Mouse (Mus musculus) ES-Bruce4 (cell line): ENCODE results near the gene Skida1. TPM values are rescaled to one million over a fixed set of nuclear protein-coding genes. Genes with fewer than 3 reads are reported as not detected.
"Not testable (repeated sequence)": the region's sequence is repeated elsewhere in the genome, so short reads cannot be mapped to it uniquely, and the experiment has no call there.

Experiments
- H3K27ac ChIP-seq: 2 replicates; pipeline ENCODE4 v1.5.1; 2012; ENCODE audit warnings: low read length, inconsistent platforms; ENCODE audit not compliant: insufficient read depth
- H3K27me3 ChIP-seq: 2 replicates; pipeline ENCODE4 v1.6.1; 2012; ENCODE audit warnings: mild to moderate bottlenecking, low read length, inconsistent platforms; ENCODE audit not compliant: control insufficient read depth, poor library complexity, insufficient read depth, severe bottlenecking
- H3K36me3 ChIP-seq: 2 replicates; pipeline ENCODE4 v1.6.1; 2012; ENCODE audit warnings: inconsistent platforms, mild to moderate bottlenecking, low read length, moderate library complexity; ENCODE audit not compliant: control insufficient read depth, poor library complexity, insufficient read depth, severe bottlenecking
- H3K4me1 ChIP-seq: one replicate; pipeline ENCODE4 v1.8.1; 2011; ENCODE audit warnings: low read length; ENCODE audit not compliant: control insufficient read depth, insufficient read depth
- H3K4me3 ChIP-seq: 2 replicates; pipeline ENCODE4 v1.5.1; 2011; ENCODE audit warnings: low read depth, mild to moderate bottlenecking, low read length
- H3K9ac ChIP-seq: 2 replicates; pipeline ENCODE4 v1.6.1; 2012; ENCODE audit warnings: low read depth, mild to moderate bottlenecking, inconsistent platforms; ENCODE audit not compliant: poor library complexity, severe bottlenecking
- H3K9me3 ChIP-seq: replicated peaks from 2 replicates; pipeline ENCODE4 v1.6.1; 2012; ENCODE audit warnings: mild to moderate bottlenecking, low read length, inconsistent platforms; ENCODE audit not compliant: control insufficient read depth, poor library complexity, insufficient read depth, severe bottlenecking
- CTCF ChIP-seq: IDR thresholded peaks from one replicate; pipeline ENCODE4 v1.8.1; 2011; ENCODE audit warnings: low read depth, low read length
- EP300 ChIP-seq: IDR thresholded peaks from 2 replicates; pipeline ENCODE4 v1.6.1; 2011; ENCODE audit warnings: low read depth, low read length; ENCODE audit not compliant: insufficient read depth
- POLR2A ChIP-seq: IDR thresholded peaks from one replicate; pipeline ENCODE4 v1.8.1; 2011; ENCODE audit warnings: low read length; ENCODE audit not compliant: insufficient read depth
- polyA plus RNA-seq: library from polyadenylated mRNA; stranded (reverse); fragments of >200 nt; gene quantifications from 2 replicates; pipeline ENCODE4 v1.2.4, GENCODE M21; 2011; ENCODE audit warnings: low read depth; ENCODE audit not compliant: missing spikeins, insufficient read depth, insufficient read length

The Skida1 gene
- polyA plus RNA-seq: 0.15 and 0.79 TPM in 2 replicates

- no peak within 1 kb of the TSS for H3K27ac ChIP-seq
These were observed at the start of gene Skida1 for GRCm38 (mm10) chr2:18048453-18049075. Skida1 (minus strand) TSS chr2:18049051.

GRCm38 (mm10) chr2:18095804-18096203 lies 47.0 kb upstream of the Skida1 start:
- Histone ChIP-seq H3K27ac (no peak overlapping the region), H3K36me3 (peaks cover 5% of the 10 kb centered on the region; the same call in 1 of the 2 replicates), H3K9ac (no peak overlapping the region), H3K4me1 (peaks cover 1% of the 10 kb centered on the region), H3K27me3 (no peaks in the 10 kb centered on the region), H3K4me3 (no peak overlapping the region), H3K9me3 (no peaks in the 10 kb centered on the region)
- no peak for TF ChIP-seq POLR2A
- TF ChIP-seq EP300: no peak
- no peak for TF ChIP-seq CTCF

More at GRCm38 (mm10) chr2:18048453-18049075, at the start of gene Skida1:
- H3K4me1 ChIP-seq: no peaks in the 10 kb centered on the region
- no peaks in the 10 kb centered on the region for H3K36me3 ChIP-seq
- H3K27me3 ChIP-seq: peaks cover 23% of the 10 kb centered on the region
- peak within 1 kb of the TSS; percentile 81 for H3K4me3 ChIP-seq
- no peaks in the 10 kb centered on the region for H3K9me3 ChIP-seq
- H3K9ac ChIP-seq: peak within 1 kb of the TSS; percentile 71
- no peak for TF ChIP-seq EP300
- no peak for TF ChIP-seq CTCF
- TF ChIP-seq POLR2A: no peak

- Histone ChIP-seq H3K4me1 (peaks cover 1% of the 10 kb centered on the region), H3K27ac (no peak overlapping the region), H3K4me3 (no peak overlapping the region), H3K36me3 (peaks cover 13% of the 10 kb centered on the region), H3K9me3 (no peaks in the 10 kb centered on the region), H3K9ac (no peak overlapping the region), H3K27me3 (no peaks in the 10 kb centered on the region)
- no peak for TF ChIP-seq EP300
These were observed 45.5 kb upstream of the Skida1 start for GRCm38 (mm10) chr2:18094319-18094718.

GRCm38 (mm10) chr2:18093858-18094257 lies 45.0 kb upstream of the Skida1 start:
- H3K4me1 ChIP-seq: peaks cover 1% of the 10 kb centered on the region
- no peak overlapping the region for H3K4me3 ChIP-seq
- H3K27me3 ChIP-seq: no peaks in the 10 kb centered on the region
- H3K9ac ChIP-seq: no peak overlapping the region
- H3K27ac ChIP-seq: no peak overlapping the region
- H3K9me3 ChIP-seq: no peaks in the 10 kb centered on the region
- peaks cover 15% of the 10 kb centered on the region for H3K36me3 ChIP-seq
- no peak for TF ChIP-seq CTCF
- TF ChIP-seq POLR2A: no peak
- no peak for TF ChIP-seq EP300

- H3K27me3 ChIP-seq, H3K4me3 ChIP-seq, H3K9ac ChIP-seq, H3K4me1 ChIP-seq, H3K9me3 ChIP-seq, H3K27ac ChIP-seq: not testable (repeated sequence)
- peaks cover 40% of the 10 kb centered on the region for H3K36me3 ChIP-seq
These were observed 38.8 kb upstream of the Skida1 start for GRCm38 (mm10) chr2:18087695-18088094.

- no peak overlapping the region for H3K27ac ChIP-seq
- H3K36me3 ChIP-seq: peaks cover 45% of the 10 kb centered on the region
- H3K4me1 ChIP-seq: no peaks in the 10 kb centered on the region
- no peak for TF ChIP-seq POLR2A
- no peak for TF ChIP-seq EP300
- no peak for TF ChIP-seq CTCF
- no peaks in the 10 kb centered on the region for H3K9me3 ChIP-seq
- H3K4me3 ChIP-seq: no peak overlapping the region
- H3K9ac ChIP-seq: no peak overlapping the region
- no peaks in the 10 kb centered on the region for H3K27me3 ChIP-seq
These were observed 31.5 kb upstream of the Skida1 start for GRCm38 (mm10) chr2:18080182-18080860.
